Mouse (Mus musculus) stomach, embryonic 15.5 days (tissue): ENCODE measurements around the gene Cacul1. TPM values are rescaled to one million over a fixed set of nuclear protein-coding genes. Genes with fewer than 3 reads are reported as not detected.

ENCODE experiments used
- ATAC-seq: fragments of 200-750 bp; cut with Nextera tagmentation; 2 replicates; pipeline ENCODE4 v1.8.0; 2017; ENCODE audit warnings: low read depth, moderate number of reproducible peaks, moderate TSS enrichment; ENCODE audit not compliant: insufficient read depth, low FRiP score
- H3K27ac ChIP-seq: fragments of 300-500 bp; sonication (generic); 2 replicates; pipeline ENCODE4 v1.5.1; 2015; ENCODE audit warnings: mild to moderate bottlenecking, inconsistent platforms
- H3K27me3 ChIP-seq: fragments of 300-500 bp; sonication (generic); replicated peaks from 2 replicates; pipeline ENCODE4 v1.6.1; 2015; ENCODE audit warnings: inconsistent platforms
- H3K36me3 ChIP-seq: fragments of 300-500 bp; sonication (generic); 2 replicates; pipeline ENCODE4 v1.6.1; 2015; ENCODE audit warnings: inconsistent platforms
- H3K4me1 ChIP-seq: fragments of 300-500 bp; sonication (generic); 2 replicates; pipeline ENCODE4 v1.6.1; 2015; ENCODE audit warnings: inconsistent platforms
- H3K4me2 ChIP-seq: fragments of 300-500 bp; sonication (generic); 2 replicates; pipeline ENCODE4 v1.6.1; 2015; ENCODE audit warnings: mild to moderate bottlenecking, inconsistent platforms
- H3K4me3 ChIP-seq: fragments of 300-500 bp; sonication (generic); replicated peaks from 2 replicates; pipeline ENCODE4 v1.5.1; 2015; ENCODE audit warnings: inconsistent platforms
- H3K9ac ChIP-seq: fragments of 300-500 bp; sonication (generic); 2 replicates; pipeline ENCODE4 v1.6.1; 2015; ENCODE audit warnings: inconsistent platforms
- H3K9me3 ChIP-seq: fragments of 300-500 bp; sonication (generic); 2 replicates; pipeline ENCODE4 v1.6.1; 2016; ENCODE audit warnings: inconsistent platforms
- WGBS: fragments of 180-500 bp; shearing (Covaris S2); methylation state at CpG from one replicate; pipeline ENCODE4 v1.1.7; 2015; 5-methylcytosine and 5-hydroxymethylcytosine counted together
- polyA plus RNA-seq: library from polyadenylated mRNA; unstranded; fragments of >200 nt; fragmentation: Nextera tagmentation; extraction: Ambion mirVana; gene quantifications from 2 replicates; pipeline ENCODE4 v1.2.1, GENCODE M21; 2015

Gene Cacul1
- polyA plus RNA-seq, 1 experiment from 2014 or later: 23.8 TPM

GRCm38 (mm10) chr19:60583201-60583600 is 2.4 kb upstream of the Cacul1 start:
- H3K9me3 ChIP-seq: no peaks in the 10 kb centered on the region
- H3K27ac ChIP-seq: no peak overlapping the region
- H3K4me3 ChIP-seq: no peak overlapping the region
- no peaks in the 10 kb centered on the region for H3K27me3 ChIP-seq
- H3K36me3 ChIP-seq: no peaks in the 10 kb centered on the region
- ATAC-seq: no peak
- H3K9ac ChIP-seq: no peak overlapping the region
- 100% methylated on average over 2 of the region's 2 CpGs for WGBS
- peaks cover 3% of the 10 kb centered on the region; the same call in 1 of the 2 replicates for H3K4me1 ChIP-seq
- no peak overlapping the region for H3K4me2 ChIP-seq

GRCm38 (mm10) chr19:60581377-60582290 is 809 bp upstream of the Cacul1 start:
- Histone ChIP-seq H3K36me3 (no peaks in the 10 kb centered on the region), H3K27me3 (no peaks in the 10 kb centered on the region), H3K4me1 (peaks cover 5% of the 10 kb centered on the region; the same call in 1 of the 2 replicates), H3K4me2 (peak overlapping the region; percentile 65), H3K9me3 (no peaks in the 10 kb centered on the region), H3K4me3 (peak overlapping the region; percentile 84), H3K27ac (peak overlapping the region; percentile 86), H3K9ac (peak overlapping the region; percentile 9; the same call in 1 of the 2 replicates)
- peak; percentile 21 for ATAC-seq
- 38% methylated on average over 4 of the region's 4 CpGs for WGBS

GRCm38 (mm10) chr19:60579771-60580581 is 849 bp downstream of the Cacul1 start:
- Histone ChIP-seq H3K9ac (peak overlapping the region; percentile 88), H3K4me2 (peak overlapping the region; percentile 63), H3K4me3 (peak overlapping the region; percentile 84), H3K27me3 (no peaks in the 10 kb centered on the region), H3K27ac (peak overlapping the region; percentile 92), H3K4me1 (peaks cover 5% of the 10 kb centered on the region; the same call in 1 of the 2 replicates), H3K9me3 (no peaks in the 10 kb centered on the region), H3K36me3 (no peaks in the 10 kb centered on the region)
- WGBS: under 1% methylated on average over 34 of the region's 34 CpGs
- ATAC-seq: peak; percentile 9

GRCm38 (mm10) chr19:60576741-60577140 is 4.1 kb downstream of the Cacul1 start:
- Histone ChIP-seq H3K27me3 (no peaks in the 10 kb centered on the region), H3K27ac (no peak overlapping the region), H3K36me3 (no peaks in the 10 kb centered on the region), H3K9me3 (no peaks in the 10 kb centered on the region), H3K4me1 (peaks cover 5% of the 10 kb centered on the region; the same call in 1 of the 2 replicates), H3K9ac (no peak overlapping the region), H3K4me3 (no peak overlapping the region), H3K4me2 (no peak overlapping the region)
- no peak for ATAC-seq
- 74% methylated on average over 1 of the region's 1 CpGs for WGBS

- Histone ChIP-seq H3K4me3 (no peak overlapping the region), H3K27ac (no peak overlapping the region), H3K4me1 (no peaks in the 10 kb centered on the region), H3K27me3 (no peaks in the 10 kb centered on the region), H3K9me3 (no peaks in the 10 kb centered on the region), H3K4me2 (no peak overlapping the region), H3K36me3 (peaks cover 3% of the 10 kb centered on the region; the same call in 1 of the 2 replicates), H3K9ac (no peak overlapping the region)
- no peak for ATAC-seq
Observed at GRCm38 (mm10) chr19:60560497-60560896, 20.3 kb downstream of the Cacul1 start.

- 70% methylated on average over 4 of the region's 4 CpGs for WGBS
- ATAC-seq: no peak
- Histone ChIP-seq H3K4me3 (no peak overlapping the region), H3K4me1 (no peaks in the 10 kb centered on the region), H3K9me3 (no peaks in the 10 kb centered on the region), H3K9ac (no peak overlapping the region), H3K27me3 (no peaks in the 10 kb centered on the region), H3K27ac (no peak overlapping the region), H3K4me2 (no peak overlapping the region), H3K36me3 (no peaks in the 10 kb centered on the region)
Observed at GRCm38 (mm10) chr19:60554866-60555438, 25.9 kb downstream of the Cacul1 start.

GRCm38 (mm10) chr19:60553501-60553900 is 27.3 kb downstream of the Cacul1 start:
- Histone ChIP-seq H3K27me3 (no peaks in the 10 kb centered on the region), H3K4me1 (no peaks in the 10 kb centered on the region), H3K9ac (no peak overlapping the region), H3K27ac (no peak overlapping the region), H3K9me3 (no peaks in the 10 kb centered on the region), H3K4me2 (no peak overlapping the region), H3K4me3 (no peak overlapping the region), H3K36me3 (0 out of 2 replicates have a peak, but pooled peaks cover 3% of the 10 kb centered on the region)
- ATAC-seq: no peak

- H3K9ac ChIP-seq: no peak overlapping the region
- 85% methylated on average over 2 of the region's 2 CpGs for WGBS
- H3K27me3 ChIP-seq: no peaks in the 10 kb centered on the region
- no peak for ATAC-seq
- no peak overlapping the region for H3K4me3 ChIP-seq
- no peak overlapping the region for H3K4me2 ChIP-seq
- no peaks in the 10 kb centered on the region for H3K4me1 ChIP-seq
- H3K36me3 ChIP-seq: peaks cover 3% of the 10 kb centered on the region; the same call in 1 of the 2 replicates
- H3K9me3 ChIP-seq: no peaks in the 10 kb centered on the region
- H3K27ac ChIP-seq: no peak overlapping the region
Observed at GRCm38 (mm10) chr19:60543302-60543701, 37.5 kb downstream of the Cacul1 start.

- no peak overlapping the region for H3K4me2 ChIP-seq
- H3K9ac ChIP-seq: no peak overlapping the region
- no peak overlapping the region for H3K27ac ChIP-seq
- H3K36me3 ChIP-seq: 0 out of 2 replicates have a peak, but pooled peaks cover 2% of the 10 kb centered on the region
- no peak for ATAC-seq
- H3K4me3 ChIP-seq: no peak overlapping the region
- no peaks in the 10 kb centered on the region for H3K9me3 ChIP-seq
- no peaks in the 10 kb centered on the region for H3K4me1 ChIP-seq
- 90% methylated on average over 2 of the region's 2 CpGs for WGBS
- H3K27me3 ChIP-seq: no peaks in the 10 kb centered on the region
Observed at GRCm38 (mm10) chr19:60531897-60532296, 48.9 kb downstream of the Cacul1 start.

GRCm38 (mm10) chr19:60530171-60530570 is 50.7 kb downstream of the Cacul1 start:
- no peaks in the 10 kb centered on the region for H3K4me1 ChIP-seq
- WGBS: 91% methylated on average over 1 of the region's 1 CpGs
- H3K4me2 ChIP-seq: no peak overlapping the region
- H3K27ac ChIP-seq: no peak overlapping the region
- H3K9ac ChIP-seq: no peak overlapping the region
- H3K4me3 ChIP-seq: no peak overlapping the region
- no peaks in the 10 kb centered on the region for H3K9me3 ChIP-seq
- ATAC-seq: no peak
- H3K36me3 ChIP-seq: 0 out of 2 replicates have a peak, but pooled peaks cover 2% of the 10 kb centered on the region
- H3K27me3 ChIP-seq: no peaks in the 10 kb centered on the region

- Histone ChIP-seq H3K4me1 (no peaks in the 10 kb centered on the region), H3K9me3 (no peaks in the 10 kb centered on the region), H3K4me3 (no peak overlapping the region), H3K36me3 (0 out of 2 replicates have a peak, but pooled peaks cover 2% of the 10 kb centered on the region), H3K27ac (no peak overlapping the region), H3K27me3 (no peaks in the 10 kb centered on the region), H3K9ac (no peak overlapping the region), H3K4me2 (no peak overlapping the region)
- no peak for ATAC-seq
- 84% methylated on average over 1 of the region's 1 CpGs for WGBS
Observed at GRCm38 (mm10) chr19:60529302-60529701, 51.5 kb downstream of the Cacul1 start.
